Mouse (Mus musculus) urinary bladder, postnatal 25 days (tissue): ENCODE measurements around the gene Lcn5.

Experiments
- DNase-seq: peaks from one replicate; pipeline ENCODE4 v3.0.0; 2022; ENCODE audit warnings: low spot score

Lcn5 gene

GRCm38 (mm10) chr2:25657652-25658051 is at the start of gene Lcn5:
Gene Lcn5, plus strand, starts transcription at chr2:25657952.
- DNase-seq, result no peak

GRCm38 (mm10) chr2:25608671-25609070 is 49.1 kb upstream of the Lcn5 start:
- no peak for DNase-seq

- DNase-seq, result no peak
Measured at GRCm38 (mm10) chr2:25616398-25616797, 41.4 kb upstream of the Lcn5 start.

- no peak for DNase-seq
Measured at GRCm38 (mm10) chr2:25617578-25617977, 40.2 kb upstream of the Lcn5 start, which contains the start of gene Ccdc183. Gene Ccdc183, minus strand, starts transcription at chr2:25617678.

- DNase-seq, result no peak
Measured at GRCm38 (mm10) chr2:25620386-25620785, 37.4 kb upstream of the Lcn5 start.

GRCm38 (mm10) chr2:25620852-25621228 is 36.9 kb upstream of the Lcn5 start:
- DNase-seq, result no peak

GRCm38 (mm10) chr2:25621229-25622200 is 36.2 kb upstream of the Lcn5 start, which contains the start of gene Tmem141:
Gene Tmem141, minus strand, starts transcription at chr2:25622005.
- peak; percentile 85 for DNase-seq

- no peak for DNase-seq
Measured at GRCm38 (mm10) chr2:25625986-25626385, 31.8 kb upstream of the Lcn5 start.

- DNase-seq, result no peak
Measured at GRCm38 (mm10) chr2:25627811-25628210, 29.9 kb upstream of the Lcn5 start, which contains the start of gene Fcna. Gene Fcna, minus strand, starts transcription at chr2:25628030.

GRCm38 (mm10) chr2:25628738-25629137 is 29.0 kb upstream of the Lcn5 start:
- no peak for DNase-seq

GRCm38 (mm10) chr2:25633616-25634015 is 24.1 kb upstream of the Lcn5 start:
- no peak for DNase-seq

GRCm38 (mm10) chr2:25634046-25634445 is 23.7 kb upstream of the Lcn5 start:
- DNase-seq, result no peak

GRCm38 (mm10) chr2:25639890-25640289 is 17.9 kb upstream of the Lcn5 start:
- peak; percentile 43 for DNase-seq

- no peak for DNase-seq
Measured at GRCm38 (mm10) chr2:25652902-25653301, 4.8 kb upstream of the Lcn5 start, which contains the start of gene Lcn8. Gene Lcn8, plus strand, starts transcription at chr2:25653120.

GRCm38 (mm10) chr2:25654502-25654901 is 3.2 kb upstream of the Lcn5 start:
- no peak for DNase-seq

- DNase-seq, result no peak
Measured at GRCm38 (mm10) chr2:25656691-25657090, 1.1 kb upstream of the Lcn5 start.

GRCm38 (mm10) chr2:25657246-25657645 is 506 bp upstream of the Lcn5 start:
- DNase-seq, result no peak

GRCm38 (mm10) chr2:25660279-25660678 is 2.5 kb downstream of the Lcn5 start:
- DNase-seq, result no peak

GRCm38 (mm10) chr2:25661245-25661970 is 3.7 kb downstream of the Lcn5 start:
- no peak for DNase-seq

- peak; percentile 62 for DNase-seq
Measured at GRCm38 (mm10) chr2:25663511-25663910, 5.8 kb downstream of the Lcn5 start.

GRCm38 (mm10) chr2:25664125-25664524 is 6.4 kb downstream of the Lcn5 start:
- no peak for DNase-seq

- no peak for DNase-seq
Measured at GRCm38 (mm10) chr2:25666516-25666915, 8.8 kb downstream of the Lcn5 start.

- no peak for DNase-seq
Measured at GRCm38 (mm10) chr2:25676486-25676885, 18.7 kb downstream of the Lcn5 start, which contains the start of gene Lcn6. Gene Lcn6, plus strand, starts transcription at chr2:25676786.
